Mouse (Mus musculus): ENCODE data around the gene Mgmt. TPM values are rescaled to one million over a fixed set of nuclear protein-coding genes. Genes with fewer than 3 reads are reported as not detected.

Mgmt gene
- polyA plus RNA-seq, 2 experiments from 2014 or later = 6.1 to 6.7 TPM

- no peak for ATAC-seq
Observed at GRCm38 (mm10) chr7:137128726-137129125, 234.3 kb downstream of the Mgmt start.

- no peak for ATAC-seq
Observed at GRCm38 (mm10) chr7:137130211-137130610, 235.8 kb downstream of the Mgmt start.

GRCm38 (mm10) chr7:137131957-137132356 lies 237.5 kb downstream of the Mgmt start:
- no peak for ATAC-seq

- ATAC-seq = no peak
Observed at GRCm38 (mm10) chr7:137138101-137138500, 243.7 kb downstream of the Mgmt start.

GRCm38 (mm10) chr7:137140321-137140720 lies 245.9 kb downstream of the Mgmt start:
- no peak for ATAC-seq

DNA sequence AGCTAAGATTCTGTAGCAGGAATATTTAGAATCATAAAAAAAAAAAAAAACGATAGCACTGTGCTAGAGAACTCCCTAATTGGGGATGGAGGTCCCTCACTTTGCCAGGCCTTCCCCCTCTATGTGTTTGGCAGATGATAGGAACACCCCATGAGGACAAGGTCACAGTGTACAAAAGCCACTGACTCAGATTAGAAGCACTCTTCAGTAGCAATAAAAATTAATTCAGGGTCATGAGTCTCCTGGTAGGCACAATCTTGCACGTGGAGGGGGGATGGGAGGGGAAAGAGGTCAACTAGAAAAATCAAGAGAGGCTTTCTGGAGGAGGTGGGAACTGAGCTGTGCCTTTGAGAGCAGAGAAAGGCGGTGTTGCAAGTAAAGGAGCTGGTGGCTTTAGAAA lies 247.0 kb downstream of the Mgmt start:
- no peak for ATAC-seq

- ATAC-seq = no peak
Observed at GRCm38 (mm10) chr7:137147101-137147500, 252.7 kb downstream of the Mgmt start.

DNA sequence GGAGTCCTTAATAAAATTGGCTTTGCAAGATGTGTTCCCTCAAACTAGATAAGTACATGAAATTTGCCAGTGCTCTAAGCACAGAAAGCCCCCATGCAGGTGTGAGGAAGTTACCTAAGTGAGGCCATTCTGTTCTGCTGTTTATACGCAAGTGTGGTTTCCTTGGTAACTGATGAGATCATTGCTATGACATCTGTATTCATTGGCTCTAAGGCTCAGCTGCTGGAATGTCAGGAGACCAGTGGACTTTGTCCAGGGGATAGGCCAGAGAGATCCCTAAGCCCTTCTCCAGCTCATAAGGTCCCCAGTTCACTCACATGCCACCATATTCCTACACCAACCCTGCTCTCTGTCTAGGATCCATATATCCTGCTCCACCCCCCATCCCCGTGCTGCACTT lies 257.4 kb downstream of the Mgmt start:
- no peak for ATAC-seq

DNA sequence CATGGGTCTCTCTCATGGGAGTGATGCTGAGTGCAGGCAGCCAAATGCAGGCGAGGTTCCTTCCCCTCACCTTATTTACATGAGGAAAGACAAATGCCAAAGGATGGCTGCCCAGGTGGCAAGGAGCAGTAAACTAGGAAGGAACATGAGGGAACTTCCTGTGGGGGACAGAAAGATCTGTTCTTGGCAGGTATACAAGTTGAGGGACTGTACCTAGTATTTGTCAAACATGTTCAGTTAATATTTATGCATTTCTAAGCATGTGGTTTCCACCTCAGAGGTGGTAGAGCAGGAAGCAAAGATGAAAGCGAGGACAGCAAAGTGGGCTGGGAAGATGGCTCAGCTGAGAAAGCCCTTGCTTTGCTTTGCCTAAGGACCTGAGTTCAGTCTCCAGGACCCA lies 260.2 kb downstream of the Mgmt start:
- peak; percentile 84 for ATAC-seq

- no peak for ATAC-seq
Observed at GRCm38 (mm10) chr7:137159086-137159485, 264.7 kb downstream of the Mgmt start.

- ATAC-seq = no peak
Observed at GRCm38 (mm10) chr7:137172278-137172677, 277.9 kb downstream of the Mgmt start.

Measured in activated CD4-positive, CD25-positive, alpha-beta regulatory T cell, adult 4 months (primary cell).